Mouse (Mus musculus) limb, embryonic 14.5 days (tissue): ENCODE data around the gene Sec11a. TPM values are rescaled to one million over a fixed set of nuclear protein-coding genes. Genes with fewer than 3 reads are reported as not detected.

Experiments used
- ATAC-seq: fragments of 200-750 bp; cut with Nextera tagmentation; 2 replicates; pipeline ENCODE4 v1.8.0; 2017; ENCODE audit warnings: low read depth, moderate number of reproducible peaks, moderate TSS enrichment; ENCODE audit not compliant: low FRiP score
- DNase-seq: peaks from one replicate; pipeline ENCODE4 v3.0.0-alpha.2; 2015; ENCODE audit warnings: low spot score
- H3K27ac ChIP-seq: fragments of 300-500 bp; sonication (generic); replicated peaks from 2 replicates; pipeline ENCODE4 v1.5.1; 2014; ENCODE audit warnings: low read depth, mild to moderate bottlenecking, low read length, moderate library complexity, mixed read lengths
- H3K27me3 ChIP-seq: fragments of 300-500 bp; sonication (generic); 2 replicates; pipeline ENCODE4 v1.6.1; 2014; ENCODE audit warnings: low read length, mixed read lengths; ENCODE audit not compliant: control insufficient read depth, insufficient read depth
- H3K36me3 ChIP-seq: fragments of 300-500 bp; sonication (generic); 2 replicates; pipeline ENCODE4 v1.6.1; 2014; ENCODE audit warnings: mild to moderate bottlenecking, low read length, moderate library complexity, mixed read lengths; ENCODE audit not compliant: control insufficient read depth, insufficient read depth
- H3K4me1 ChIP-seq: fragments of 300-500 bp; sonication (generic); 2 replicates; pipeline ENCODE4 v1.6.1; 2014; ENCODE audit warnings: antibody characterized with exemption, low read length, mixed read lengths; ENCODE audit not compliant: control insufficient read depth, insufficient read depth
- H3K4me2 ChIP-seq: fragments of 300-500 bp; sonication (generic); replicated peaks from 2 replicates; pipeline ENCODE4 v1.6.1; 2014; ENCODE audit warnings: low read depth, mild to moderate bottlenecking, low read length, moderate library complexity; ENCODE audit not compliant: severe bottlenecking
- H3K4me3 ChIP-seq: fragments of 300-500 bp; sonication (generic); replicated peaks from 2 replicates; pipeline ENCODE4 v1.5.1; 2014; ENCODE audit warnings: low read length
- H3K9ac ChIP-seq: fragments of 300-500 bp; sonication (generic); 2 replicates; pipeline ENCODE4 v1.6.1; 2014; ENCODE audit warnings: mild to moderate bottlenecking, low read depth, low read length, moderate library complexity; ENCODE audit not compliant: severe bottlenecking
- H3K9me3 ChIP-seq: fragments of 300-500 bp; sonication (generic); 2 replicates; pipeline ENCODE4 v1.6.1; 2016; ENCODE audit warnings: low read length; ENCODE audit not compliant: control insufficient read depth
- POLR2A ChIP-seq: fragments of 200-500 bp; IDR thresholded peaks from 2 replicates; pipeline ENCODE4 v1.8.0; 2012; ENCODE audit warnings: inconsistent platforms, mild to moderate bottlenecking, moderate library complexity, borderline replicate concordance; ENCODE audit not compliant: insufficient read depth, insufficient read length; ENCODE audit errors: extremely low read depth
- WGBS: fragments of 180-500 bp; shearing (Covaris S2); extraction: QIAGEN DNeasy Blood & Tissue Kit; methylation state at CpG from one replicate; pipeline ENCODE4 v1.1.7; 2014; 5-methylcytosine and 5-hydroxymethylcytosine counted together
- polyA plus RNA-seq, 2 experiments: library from polyadenylated mRNA; depleted of rRNA in 1 of 2; stranded (reverse) in 1 of 2; unstranded in 1 of 2; fragments of >200 nt; fragmentation: Nextera tagmentation in 1 of 2; extraction: Ambion mirVana in 1 of 2; gene quantifications; 2 replicates each; pipeline versions ENCODE4 v1.2.1 to v1.2.3; 2012 to 2014

Sec11a gene
- polyA plus RNA-seq, 2 experiments: 158 to 224 TPM

DNA sequence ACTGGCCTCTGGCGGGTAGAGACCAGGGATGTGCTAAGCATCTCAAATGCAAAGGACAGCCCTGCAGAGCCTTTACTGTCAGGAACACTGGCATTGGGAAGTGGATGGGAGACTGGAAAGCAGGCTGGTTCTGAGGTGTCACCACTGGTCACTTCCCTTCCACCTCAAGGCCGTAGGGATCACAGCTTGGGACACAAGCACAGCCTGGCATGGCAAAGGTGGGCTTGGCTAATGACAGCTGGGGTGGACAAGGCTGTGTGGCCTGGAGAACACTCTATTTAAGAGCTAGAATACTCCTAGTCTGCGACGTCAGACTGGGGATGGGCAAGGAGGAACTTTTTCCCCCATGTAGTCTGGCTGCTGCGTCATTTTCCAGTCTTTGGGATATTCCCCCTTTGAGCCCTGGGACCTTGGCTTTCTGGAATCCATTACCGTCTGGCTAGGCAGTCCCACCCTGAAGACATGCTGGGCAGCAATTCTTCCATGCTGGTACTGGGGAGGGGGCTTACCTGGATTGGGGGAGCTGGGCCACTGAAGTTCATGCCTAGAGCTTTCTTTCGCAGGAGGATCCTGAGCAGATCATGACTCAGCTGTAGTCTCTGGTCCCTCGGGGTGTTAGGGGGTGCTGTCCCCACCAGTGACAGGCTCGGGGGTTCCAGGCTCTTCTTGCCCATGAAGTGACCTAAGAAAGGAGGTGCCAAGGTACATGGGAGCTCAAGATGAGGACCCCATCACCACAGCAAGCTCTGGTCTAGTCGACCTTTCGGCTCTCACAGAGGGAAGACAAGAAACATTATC, 43.8 kb downstream of the Sec11a start:
- ATAC-seq: no peak
- Histone ChIP-seq H3K36me3 (peaks cover 13% of the 10 kb centered on the region; the same call in 1 of the 2 replicates), H3K9me3 (no peaks in the 10 kb centered on the region), H3K9ac (peak overlapping the region; percentile 62; the same call in 1 of the 2 replicates), H3K4me1 (peaks cover 13% of the 10 kb centered on the region), H3K27me3 (no peaks in the 10 kb centered on the region), H3K27ac (no peak overlapping the region), H3K4me2 (peak overlapping the region; percentile 96; the same call in 1 of the 2 replicates), H3K4me3 (peak overlapping the region; percentile 44; the same call in 1 of the 2 replicates)
- whole genome bisulfite sequencing: 84% methylated on average over 11 of the region's 11 CpGs
- no peak for TF ChIP-seq POLR2A
- no peak for DNase-seq

DNA sequence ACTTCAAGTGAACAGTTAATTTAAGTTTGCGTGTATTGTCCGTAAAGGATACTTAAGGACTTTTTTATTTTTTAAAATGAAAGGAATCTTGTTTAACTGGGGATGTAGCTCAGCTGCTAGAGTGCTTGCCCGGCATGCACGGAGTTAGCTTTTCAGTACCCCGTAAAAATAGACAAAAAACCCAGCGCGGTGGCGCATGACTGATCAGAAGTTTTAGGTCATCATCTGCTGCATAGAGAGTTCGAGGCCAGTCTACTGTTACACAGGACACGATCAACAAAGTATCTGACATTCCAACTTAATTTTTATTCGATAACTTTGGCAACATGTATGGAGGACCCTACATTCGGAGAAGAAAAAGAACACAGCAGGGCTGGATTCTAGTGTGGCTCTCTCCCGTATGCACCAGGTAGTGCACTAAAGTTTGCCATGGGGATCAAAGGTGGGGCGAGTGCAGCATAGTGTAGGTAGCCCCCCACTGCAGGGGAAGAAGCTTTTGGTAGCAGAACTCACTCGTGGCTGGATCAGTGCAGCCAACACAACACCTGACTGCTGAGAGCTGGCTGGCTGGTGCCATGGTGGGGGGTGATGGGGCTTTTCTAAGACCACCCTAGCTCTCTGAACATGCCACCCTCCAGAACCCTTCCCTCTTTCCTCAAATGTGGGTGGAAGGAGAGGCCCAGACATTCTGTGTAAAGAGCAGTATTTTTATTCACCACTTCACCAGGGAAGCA, 45.9 kb downstream of the Sec11a start:
- peak overlapping the region; percentile 55; the same call in 1 of the 2 replicates for H3K27ac ChIP-seq
- WGBS: 28% methylated on average over 15 of the region's 15 CpGs

GRCm38 (mm10) chr7:80900944-80901501, 46.6 kb downstream of the Sec11a start, which contains the start of gene Wdr73:
Gene Wdr73 (minus strand): TSS chr7:80901269.
- peak within 1 kb of the TSS; percentile 71 for H3K9ac ChIP-seq
- peak; percentile 94; the same call in 1 of the 2 replicates for TF ChIP-seq POLR2A
- DNase-seq: peak; percentile 93
- peaks cover 13% of the 10 kb centered on the region for H3K4me1 ChIP-seq
- H3K4me3 ChIP-seq: peak within 1 kb of the TSS; percentile 78
- peak within 1 kb of the TSS; percentile 74 for H3K4me2 ChIP-seq
- peak; percentile 94 for ATAC-seq
- no peaks in the 10 kb centered on the region for H3K9me3 ChIP-seq
- no peaks in the 10 kb centered on the region for H3K27me3 ChIP-seq
- H3K36me3 ChIP-seq: peaks cover 21% of the 10 kb centered on the region
- under 1% methylated on average over 35 of the region's 36 CpGs for WGBS
- H3K27ac ChIP-seq: peak within 1 kb of the TSS; percentile 55; the same call in 1 of the 2 replicates

More for the DNA sequence above, 45.9 kb downstream of the Sec11a start:
- Histone ChIP-seq H3K9ac (peak overlapping the region; percentile 71), H3K9me3 (no peaks in the 10 kb centered on the region), H3K4me2 (peak overlapping the region; percentile 74), H3K4me1 (peaks cover 13% of the 10 kb centered on the region), H3K4me3 (peak overlapping the region; percentile 78), H3K27me3 (no peaks in the 10 kb centered on the region), H3K36me3 (peaks cover 18% of the 10 kb centered on the region)
- TF ChIP-seq POLR2A: no peak
- ATAC-seq (0 out of 2 replicates have a peak, but pooled peaks have one; percentile 13), DNase-seq (no peak)

- H3K9ac ChIP-seq: no peak overlapping the region
- 88% methylated on average over 4 of the region's 4 CpGs for WGBS
- no peak overlapping the region for H3K4me3 ChIP-seq
- H3K27me3 ChIP-seq: no peaks in the 10 kb centered on the region
- TF ChIP-seq POLR2A: no peak
- ATAC-seq (no peak), DNase-seq (no peak)
- peaks cover 8% of the 10 kb centered on the region for H3K4me1 ChIP-seq
- H3K27ac ChIP-seq: no peak overlapping the region
- no peaks in the 10 kb centered on the region for H3K9me3 ChIP-seq
- H3K36me3 ChIP-seq: peaks cover 42% of the 10 kb centered on the region
- no peak overlapping the region for H3K4me2 ChIP-seq
Observed at GRCm38 (mm10) chr7:80897721-80898120, 49.9 kb downstream of the Sec11a start.

DNA sequence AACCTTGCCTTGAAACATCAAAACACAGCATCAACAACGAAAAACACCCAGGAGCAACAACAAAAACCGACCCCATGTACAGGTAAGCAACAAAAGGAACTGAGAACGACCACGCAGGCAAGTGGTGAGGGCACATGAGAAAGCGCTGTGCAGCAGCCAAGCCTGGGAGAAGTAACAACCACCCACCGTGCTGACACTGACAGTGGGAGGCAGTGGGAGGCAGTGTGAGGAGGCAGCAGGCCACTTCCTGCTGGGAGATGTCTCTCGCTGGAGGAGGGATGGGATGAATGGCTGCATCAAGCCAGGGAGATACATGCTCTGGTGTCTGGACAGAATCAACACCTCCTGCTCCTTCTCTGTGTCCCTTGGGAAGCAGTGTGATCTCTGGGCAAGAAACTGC, 50.4 kb downstream of the Sec11a start:
- H3K27me3 ChIP-seq: no peaks in the 10 kb centered on the region

More for the DNA sequence above, 50.4 kb downstream of the Sec11a start:
- Histone ChIP-seq H3K27ac (no peak overlapping the region), H3K4me3 (no peak overlapping the region), H3K4me2 (no peak overlapping the region), H3K4me1 (peaks cover 8% of the 10 kb centered on the region), H3K9me3 (no peaks in the 10 kb centered on the region), H3K9ac (no peak overlapping the region), H3K36me3 (peaks cover 48% of the 10 kb centered on the region)
- WGBS: 93% methylated on average over 7 of the region's 7 CpGs
- DNase-seq (no peak), ATAC-seq (no peak)
- TF ChIP-seq POLR2A: no peak
